Mouse (Mus musculus): ENCODE results near the gene Mpst. TPM values are rescaled to one million over a fixed set of nuclear protein-coding genes. Genes with fewer than 3 reads are reported as not detected.

Gene Mpst
- polyA plus RNA-seq, 1 experiment from 2014 or later: 61.9 TPM

- in situ Hi-C loops (cut with MboI; ENCODE audit: low pct_unique_long_range_greater_than_20kb): no loop called here
- no peak for ATAC-seq
- no peaks in the 10 kb centered on the region for H3K27me3 ChIP-seq
- no peak for TF ChIP-seq CTCF (IDR thresholded peaks at IDR 0.05)
- ChIA-PET POLR2A (interaction anchor here (0.7 kb wide), 1 partner anchor 495 kb away, joined by 4 read pairs; no protein-coding TSS in a partner anchor), CTCF (interaction anchor here (1.4 kb wide), 1 partner anchor 12 kb away, joined by 3 read pairs; no protein-coding TSS in a partner anchor)
- no peak for DNase-seq (ENCODE audit: low read depth, low spot score)
Measured at GRCm38 (mm10) chr15:78380208-78380607, 26.0 kb upstream of the Mpst start.

- ATAC-seq (no peak), DNase-seq (ENCODE audit: low read depth, low spot score) (no peak)
- in situ Hi-C loops (cut with MboI; ENCODE audit: low pct_unique_long_range_greater_than_20kb): no loop called here
- no peak for TF ChIP-seq CTCF (IDR thresholded peaks at IDR 0.05)
- CTCF ChIA-PET: interaction anchor here (1.4 kb wide), 1 partner anchor 12 kb away, joined by 3 read pairs; no protein-coding TSS in a partner anchor
- no peaks in the 10 kb centered on the region for H3K27me3 ChIP-seq
- POLR2A ChIA-PET: no interaction called here
Measured at GRCm38 (mm10) chr15:78380741-78381140, 25.5 kb upstream of the Mpst start.

GRCm38 (mm10) chr15:78382115-78382514, 24.1 kb upstream of the Mpst start:
- TF ChIP-seq CTCF (IDR thresholded peaks at IDR 0.05): no peak

GRCm38 (mm10) chr15:78383450-78384219, 22.6 kb upstream of the Mpst start:
- H3K27me3 ChIP-seq: no peaks in the 10 kb centered on the region
- CTCF ChIA-PET: no interaction called here
- DNase-seq (ENCODE audit: low read depth, low spot score) (no peak), ATAC-seq (no peak)
- POLR2A ChIA-PET: interaction anchor here (0.9 kb wide), 1 partner anchor 45 kb away, joined by 3 read pairs; the partner anchor contains the start of gene Kctd17
- no peak for TF ChIP-seq CTCF (IDR thresholded peaks at IDR 0.05)
- in situ Hi-C loops (cut with MboI; ENCODE audit: low pct_unique_long_range_greater_than_20kb): no loop called here

More at GRCm38 (mm10) chr15:78382115-78382514, 24.1 kb upstream of the Mpst start:
- POLR2A ChIA-PET: no interaction called here
- CTCF ChIA-PET: no interaction called here
- H3K27me3 ChIP-seq: no peaks in the 10 kb centered on the region
- ATAC-seq (peak; percentile 33), DNase-seq (ENCODE audit: low read depth, low spot score) (peak; percentile 90)
- in situ Hi-C loops (cut with MboI; ENCODE audit: low pct_unique_long_range_greater_than_20kb): no loop called here

GRCm38 (mm10) chr15:78384220-78385116, 21.7 kb upstream of the Mpst start:
- ATAC-seq (no peak), DNase-seq (ENCODE audit: low read depth, low spot score) (no peak)
- POLR2A ChIA-PET: interaction anchor here (0.9 kb wide), 1 partner anchor 44 kb away, joined by 3 read pairs; the partner anchor contains the start of gene Kctd17
- H3K27me3 ChIP-seq: no peaks in the 10 kb centered on the region
- TF ChIP-seq CTCF (IDR thresholded peaks at IDR 0.05): no peak
- CTCF ChIA-PET: interaction anchor here (1.4 kb wide), 1 partner anchor 16 kb away, joined by 3 read pairs; no protein-coding TSS in a partner anchor
- in situ Hi-C loops (cut with MboI; ENCODE audit: low pct_unique_long_range_greater_than_20kb): no loop called here

GRCm38 (mm10) chr15:78385564-78385963, 20.7 kb upstream of the Mpst start:
- ChIA-PET CTCF (interaction anchor here (1.4 kb wide), 1 partner anchor 15 kb away, joined by 3 read pairs; no protein-coding TSS in a partner anchor), POLR2A (no interaction called here)
- H3K27me3 ChIP-seq: no peaks in the 10 kb centered on the region
- no peak for ATAC-seq
- no peak for DNase-seq (ENCODE audit: low read depth, low spot score)
- no peak for TF ChIP-seq CTCF (IDR thresholded peaks at IDR 0.05)
- in situ Hi-C loops (cut with MboI; ENCODE audit: low pct_unique_long_range_greater_than_20kb): no loop called here

- DNase-seq (ENCODE audit: low read depth, low spot score) (no peak), ATAC-seq (no peak)
- no peak for TF ChIP-seq CTCF (IDR thresholded peaks at IDR 0.05)
- in situ Hi-C loops (cut with MboI; ENCODE audit: low pct_unique_long_range_greater_than_20kb): no loop called here
- H3K27me3 ChIP-seq: no peaks in the 10 kb centered on the region
- POLR2A ChIA-PET: interaction anchor here (0.6 kb wide), 1 partner anchor 459 kb away, joined by 5 read pairs; no protein-coding TSS in a partner anchor
- CTCF ChIA-PET: interaction anchor here (1.2 kb wide), 1 partner anchor 151 kb away, joined by 3 read pairs; no protein-coding TSS in a partner anchor
Measured at GRCm38 (mm10) chr15:78390855-78391254, 15.4 kb upstream of the Mpst start.

GRCm38 (mm10) chr15:78395478-78395962, 10.7 kb upstream of the Mpst start, which contains the start of gene Tex33:
Gene Tex33 (minus strand): TSS chr15:78395912.
- no peaks in the 10 kb centered on the region for H3K27me3 ChIP-seq
- no peak for TF ChIP-seq CTCF (IDR thresholded peaks at IDR 0.05)
- in situ Hi-C loops (cut with MboI; ENCODE audit: low pct_unique_long_range_greater_than_20kb): no loop called here
- DNase-seq (ENCODE audit: low read depth, low spot score): no peak
- no peak for ATAC-seq
- CTCF ChIA-PET: interaction anchor here (1.1 kb wide), 1 partner anchor 24 kb away, joined by 3 read pairs; no protein-coding TSS in a partner anchor
- POLR2A ChIA-PET: no interaction called here

GRCm38 (mm10) chr15:78401345-78401744, 4.9 kb upstream of the Mpst start:
- ATAC-seq (no peak), DNase-seq (ENCODE audit: low read depth, low spot score) (no peak)
- CTCF ChIA-PET: interaction anchor here (1.4 kb wide), 1 partner anchor 16 kb away, joined by 3 read pairs; no protein-coding TSS in a partner anchor
- POLR2A ChIA-PET: no interaction called here
- H3K27me3 ChIP-seq: no peaks in the 10 kb centered on the region
- in situ Hi-C loops (cut with MboI; ENCODE audit: low pct_unique_long_range_greater_than_20kb): no loop called here
- no peak for TF ChIP-seq CTCF (IDR thresholded peaks at IDR 0.05)

- TF ChIP-seq CTCF (IDR thresholded peaks at IDR 0.05): no peak
- ChIA-PET POLR2A (interaction anchor here (0.6 kb wide), 1 partner anchor 16 kb away, joined by 4 read pairs; no protein-coding TSS in a partner anchor), CTCF (interaction anchor here (1.0 kb wide), 1 partner anchor 33 kb away, joined by 3 read pairs; no protein-coding TSS in a partner anchor)
- in situ Hi-C loops (cut with MboI; ENCODE audit: low pct_unique_long_range_greater_than_20kb): no loop called here
- DNase-seq (ENCODE audit: low read depth, low spot score) (no peak), ATAC-seq (no peak)
- no peaks in the 10 kb centered on the region for H3K27me3 ChIP-seq
Measured at GRCm38 (mm10) chr15:78401921-78402320, 4.3 kb upstream of the Mpst start.

All from Patski (cell line).